In genomic region chr10:21479403-21479802, GRCm38 (mm10) we compare ENCODE assay signal across 1 mouse cellular context.
TF ChIP-seq lines count a peak whose summit lies in the region.

No protein-coding gene starts in this region.

TF ChIP-seq in MEL, 35 proteins besides CTCF, POLR2A, EP300 and RAD21 (continued from another document):
- TF ChIP-seq CHD1 (IDR thresholded peaks at IDR 0.05; ENCODE audit: low read depth, low read length): no peak
- TF ChIP-seq NELFE (IDR thresholded peaks at IDR 0.05; ENCODE audit: low read depth, low read length): no peak
- TF ChIP-seq ETS1 (IDR thresholded peaks at IDR 0.05; ENCODE audit: low read depth, low read length): peak; percentile 98
- TF ChIP-seq USF2 (IDR thresholded peaks at IDR 0.05; ENCODE audit: borderline replicate concordance in 1 of 2, insufficient read depth in 1 of 2, low read depth in 1 of 2, low read length in 2 of 2): no peak
- no peak for TF ChIP-seq CHD2 (IDR thresholded peaks at IDR 0.05; ENCODE audit: low read length)
- no peak for TF ChIP-seq USF1 (IDR thresholded peaks at IDR 0.05; ENCODE audit: low read depth, low read length)
- TF ChIP-seq MAX (IDR thresholded peaks at IDR 0.05; ENCODE audit: low read length): peak; percentile 72
- peak; percentile 46; the same call in 1 of the 2 replicates for TF ChIP-seq HCFC1 (IDR thresholded peaks at IDR 0.05; ENCODE audit: low read depth, low read length)
- TF ChIP-seq E2F4 (IDR thresholded peaks at IDR 0.05; ENCODE audit: borderline replicate concordance, low read depth, low read length): no peak
- TF ChIP-seq KAT2A (conservative IDR thresholded peaks at IDR 0.05; ENCODE audit: low read depth, low read length): no peak; the same call in 1 of the 2 replicates
- peak; percentile 75 for TF ChIP-seq MXI1 (IDR thresholded peaks at IDR 0.05; ENCODE audit: low read depth, low read length)
- TF ChIP-seq BHLHE40 (IDR thresholded peaks at IDR 0.05; ENCODE audit: borderline replicate concordance, low read depth, low read length): peak; percentile 73; the same call in 1 of the 2 replicates
- TF ChIP-seq RCOR1 (IDR thresholded peaks at IDR 0.05; ENCODE audit: low read depth, low read length): peak; percentile 92
- TF ChIP-seq MYC (IDR thresholded peaks at IDR 0.05; ENCODE audit: low read depth, low read length): peak; percentile 85
- TF ChIP-seq TBP (IDR thresholded peaks at IDR 0.05; ENCODE audit: low read depth, low read length): peak; percentile 50
- peak; percentile 91 for TF ChIP-seq SIN3A (IDR thresholded peaks at IDR 0.05; ENCODE audit: low read length)
- peak; percentile 65; the same call in 1 of the 2 replicates for TF ChIP-seq ZNF384 (IDR thresholded peaks at IDR 0.05; ENCODE audit: low read depth, low read length)
- no peak for TF ChIP-seq ZMIZ1 (IDR thresholded peaks at IDR 0.05; ENCODE audit: low read depth, low read length)
- peak; percentile 65; the same call in 1 of the 2 replicates for TF ChIP-seq MYB (IDR thresholded peaks at IDR 0.05; ENCODE audit: low read depth, low read length)
- peak; percentile 95 for TF ChIP-seq TAL1 (IDR thresholded peaks at IDR 0.05; ENCODE audit: low read length)
- peak; percentile 95 for TF ChIP-seq GATA1 (IDR thresholded peaks at IDR 0.05; ENCODE audit: low read depth, low read length)
- TF ChIP-seq ZC3H11A (IDR thresholded peaks at IDR 0.05; ENCODE audit: low read depth, low read length): no peak
- TF ChIP-seq NRF1 (IDR thresholded peaks at IDR 0.05; ENCODE audit: insufficient read depth, low read depth, low read length, poor library complexity, severe bottlenecking): no peak
- TF ChIP-seq SMC3 (IDR thresholded peaks at IDR 0.05; ENCODE audit: low read depth, low read length): no peak
- no peak for TF ChIP-seq ZKSCAN1 (IDR thresholded peaks at IDR 0.05; ENCODE audit: low read depth, low read length)
